Mouse (Mus musculus): ENCODE data around the gene Cryaa. TPM values are rescaled to one million over a fixed set of nuclear protein-coding genes. Genes with fewer than 3 reads are reported as not detected.

Cryaa gene
- total and polyA plus RNA-seq, 3 experiments: not detected

- TF ChIP-seq USF1 (IDR thresholded peaks at IDR 0.05; ENCODE audit: low read depth, low read length): no peak
- no peak for TF ChIP-seq SIN3A (IDR thresholded peaks at IDR 0.05; ENCODE audit: low read length)
- no peak for TF ChIP-seq NRF1 (IDR thresholded peaks at IDR 0.05; ENCODE audit: insufficient read depth, low read depth, low read length, poor library complexity, severe bottlenecking)
- peak overlapping the region; percentile 64 for H3K27ac ChIP-seq (ENCODE audit: control insufficient read depth, low read depth, low read length)
These were observed 20.2 kb upstream of the Cryaa start for GRCm38 (mm10) chr17:31657141-31657983.

GRCm38 (mm10) chr17:31658136-31658467 lies 19.5 kb upstream of the Cryaa start:
- DNase-seq (ENCODE audit: low read depth, low spot score): peak; percentile 32
- no peaks in the 10 kb centered on the region for H3K27me3 ChIP-seq (ENCODE audit: control insufficient read depth in 1 of 2, insufficient read depth in 2 of 2, low read length in 2 of 2)

More at GRCm38 (mm10) chr17:31657141-31657983, 20.2 kb upstream of the Cryaa start:
- Histone ChIP-seq H3K36me3 (ENCODE audit: control insufficient read depth in 1 of 2, insufficient read depth in 2 of 2, low read length in 2 of 2) (peaks cover 16 to 23% of the 10 kb centered on the region in 2 experiments), H3K9ac (ENCODE audit: control insufficient read depth, low read depth, low read length, poor library complexity, severe bottlenecking) (peak overlapping the region; percentile 95), H3K4me3 (ENCODE audit: control insufficient read depth in 1 of 2, insufficient read depth in 1 of 2, low read depth in 2 of 2, low read length in 2 of 2) (peak overlapping the region; percentile 96 to 100), H3K79me2 (ENCODE audit: control insufficient read depth, insufficient read depth, low read length, poor library complexity) (peaks cover 37% of the 10 kb centered on the region), H3K4me1 (ENCODE audit: control insufficient read depth in 1 of 2, insufficient read depth in 2 of 2, low read length in 2 of 2) (peaks cover 0 to 7% of the 10 kb centered on the region in 2 experiments; a peak in 3 of 4 replicates), H3K27me3 (ENCODE audit: control insufficient read depth in 1 of 2, insufficient read depth in 2 of 2, low read length in 2 of 2) (no peaks in the 10 kb centered on the region), H3K9me3 (replicated peaks; ENCODE audit: insufficient read depth, low read length) (no peaks in the 10 kb centered on the region)
- peak; percentile 36 for DNase-seq (ENCODE audit: low read depth, low spot score)

GRCm38 (mm10) chr17:31658468-31659185 lies 19.0 kb upstream of the Cryaa start, which contains the start of gene U2af1:
Gene U2af1 (minus strand): TSS chr17:31658892.
- Histone ChIP-seq H3K79me2 (ENCODE audit: control insufficient read depth, insufficient read depth, low read length, poor library complexity) (peaks cover 37% of the 10 kb centered on the region), H3K9me3 (replicated peaks; ENCODE audit: insufficient read depth, low read length) (no peaks in the 10 kb centered on the region), H3K36me3 (ENCODE audit: control insufficient read depth in 1 of 2, insufficient read depth in 2 of 2, low read length in 2 of 2) (peaks cover 14 to 16% of the 10 kb centered on the region in 2 experiments), H3K4me1 (ENCODE audit: control insufficient read depth in 1 of 2, insufficient read depth in 2 of 2, low read length in 2 of 2) (peaks cover 0 to 7% of the 10 kb centered on the region in 2 experiments; a peak in 3 of 4 replicates), H3K9ac (ENCODE audit: control insufficient read depth, low read depth, low read length, poor library complexity, severe bottlenecking) (peak within 1 kb of the TSS; percentile 95), H3K27me3 (ENCODE audit: control insufficient read depth in 1 of 2, insufficient read depth in 2 of 2, low read length in 2 of 2) (no peaks in the 10 kb centered on the region), H3K27ac (ENCODE audit: control insufficient read depth, low read depth, low read length) (peak within 1 kb of the TSS; percentile 64), H3K4me3 (ENCODE audit: control insufficient read depth in 1 of 2, insufficient read depth in 1 of 2, low read depth in 2 of 2, low read length in 2 of 2) (peak within 1 kb of the TSS; percentile 96 to 100)
- DNase-seq (ENCODE audit: low read depth, low spot score): peak; percentile 98
- peak; percentile 33 for TF ChIP-seq TCF12 (IDR thresholded peaks at IDR 0.05; ENCODE audit: low read depth, low read length)
- 0 out of 6 replicates have a peak, but pooled peaks of 1 of the 3 experiments have one; percentile 1 for TF ChIP-seq CTCF (IDR thresholded peaks at IDR 0.05 in 2 of 3, conservative IDR thresholded peaks at IDR 0.05 in 1 of 3; ENCODE audit: control insufficient read depth in 1 of 3, insufficient read depth in 1 of 3, low read depth in 2 of 3, low read length in 3 of 3, poor library complexity in 1 of 3, severe bottlenecking in 1 of 3)
- no peak for TF ChIP-seq CHD1 (IDR thresholded peaks at IDR 0.05; ENCODE audit: low read depth, low read length)
- TF ChIP-seq SIN3A (IDR thresholded peaks at IDR 0.05; ENCODE audit: low read length): peak; percentile 76
- TF ChIP-seq ELF1 (IDR thresholded peaks at IDR 0.05; ENCODE audit: low read depth, low read length): no peak
- no peak for TF ChIP-seq MYB (IDR thresholded peaks at IDR 0.05; ENCODE audit: low read depth, low read length)
- no peak for TF ChIP-seq MEF2A (IDR thresholded peaks at IDR 0.05; ENCODE audit: extremely low read depth, insufficient replicate concordance, low read depth, low read length, poor library complexity, severe bottlenecking)
- no peak for TF ChIP-seq RAD21 (IDR thresholded peaks at IDR 0.05; ENCODE audit: low read depth, low read length)
- TF ChIP-seq CHD2 (IDR thresholded peaks at IDR 0.05; ENCODE audit: low read length): no peak
- TF ChIP-seq BHLHE40 (IDR thresholded peaks at IDR 0.05; ENCODE audit: borderline replicate concordance, low read depth, low read length): no peak
- TF ChIP-seq NELFE (IDR thresholded peaks at IDR 0.05; ENCODE audit: low read depth, low read length): peak; percentile 87
- peak; percentile 87; the same call in 1 of the 2 replicates for TF ChIP-seq E2F4 (IDR thresholded peaks at IDR 0.05; ENCODE audit: borderline replicate concordance, low read depth, low read length)
- TF ChIP-seq ZNF384 (IDR thresholded peaks at IDR 0.05; ENCODE audit: low read depth, low read length): no peak
- no peak for TF ChIP-seq ZMIZ1 (IDR thresholded peaks at IDR 0.05; ENCODE audit: low read depth, low read length)
- no peak for TF ChIP-seq ETS1 (IDR thresholded peaks at IDR 0.05; ENCODE audit: low read depth, low read length)
- TF ChIP-seq TBP (IDR thresholded peaks at IDR 0.05; ENCODE audit: low read depth, low read length): peak; percentile 53; the same call in 1 of the 2 replicates
- peak; percentile 76 for TF ChIP-seq POLR2AphosphoS2 (IDR thresholded peaks at IDR 0.05; ENCODE audit: low read length)
- no peak for TF ChIP-seq GABPA (IDR thresholded peaks at IDR 0.05; ENCODE audit: low read depth, low read length)

More at GRCm38 (mm10) chr17:31658136-31658467, 19.5 kb upstream of the Cryaa start:
- Histone ChIP-seq H3K9ac (ENCODE audit: control insufficient read depth, low read depth, low read length, poor library complexity, severe bottlenecking) (peak overlapping the region; percentile 95), H3K9me3 (replicated peaks; ENCODE audit: insufficient read depth, low read length) (no peaks in the 10 kb centered on the region), H3K79me2 (ENCODE audit: control insufficient read depth, insufficient read depth, low read length, poor library complexity) (peaks cover 37% of the 10 kb centered on the region), H3K4me1 (ENCODE audit: control insufficient read depth in 1 of 2, insufficient read depth in 2 of 2, low read length in 2 of 2) (peaks cover 0 to 7% of the 10 kb centered on the region in 2 experiments; a peak in 3 of 4 replicates), H3K4me3 (ENCODE audit: control insufficient read depth in 1 of 2, insufficient read depth in 1 of 2, low read depth in 2 of 2, low read length in 2 of 2) (peak overlapping the region; percentile 96 to 100), H3K27ac (ENCODE audit: control insufficient read depth, low read depth, low read length) (peak overlapping the region; percentile 64), H3K36me3 (ENCODE audit: control insufficient read depth in 1 of 2, insufficient read depth in 2 of 2, low read length in 2 of 2) (peaks cover 16% of the 10 kb centered on the region in 2 experiments)
- TF ChIP-seq SIN3A (IDR thresholded peaks at IDR 0.05; ENCODE audit: low read length) (no peak), E2F4 (IDR thresholded peaks at IDR 0.05; ENCODE audit: borderline replicate concordance, low read depth, low read length) (no peak), TBP (IDR thresholded peaks at IDR 0.05; ENCODE audit: low read depth, low read length) (no peak), ETS1 (IDR thresholded peaks at IDR 0.05; ENCODE audit: low read depth, low read length) (no peak), CHD1 (IDR thresholded peaks at IDR 0.05; ENCODE audit: low read depth, low read length) (0 out of 2 replicates have a peak, but pooled peaks have one; percentile 87), ELF1 (IDR thresholded peaks at IDR 0.05; ENCODE audit: low read depth, low read length) (no peak)
